Mouse (Mus musculus) spleen, postnatal 14 days (tissue): ENCODE measurements around the gene Cebpa.

ENCODE experiments used
- DNase-seq, 2 experiments: peaks; one replicate each; pipeline ENCODE4 v3.0.0; 2021 to 2022; ENCODE audit warnings: low spot score in 2 of 2

Cebpa gene

GRCm38 (mm10) chr7:35118841-35119413 lies at the start of gene Cebpa:
TSS of gene Cebpa (plus strand) at chr7:35119293.
- DNase-seq, result peak; percentile 59 to 69

GRCm38 (mm10) chr7:35076645-35077044 lies 42.4 kb upstream of the Cebpa start:
- no peak for DNase-seq

GRCm38 (mm10) chr7:35080843-35081338 lies 38.2 kb upstream of the Cebpa start:
- DNase-seq, result no peak

- no peak for DNase-seq
Measured at GRCm38 (mm10) chr7:35081406-35082104, 37.5 kb upstream of the Cebpa start.

- no peak for DNase-seq
Measured at GRCm38 (mm10) chr7:35084565-35085360, 34.3 kb upstream of the Cebpa start.

- DNase-seq, result no peak
Measured at GRCm38 (mm10) chr7:35086271-35086861, 32.7 kb upstream of the Cebpa start.

- DNase-seq, result no peak
Measured at GRCm38 (mm10) chr7:35090550-35090949, 28.5 kb upstream of the Cebpa start.

GRCm38 (mm10) chr7:35094975-35095678 lies 24.0 kb upstream of the Cebpa start:
- no peak for DNase-seq

GRCm38 (mm10) chr7:35098777-35099176 lies 20.3 kb upstream of the Cebpa start:
- no peak for DNase-seq

GRCm38 (mm10) chr7:35099528-35099927 lies 19.6 kb upstream of the Cebpa start:
- no peak for DNase-seq

GRCm38 (mm10) chr7:35106614-35107013 lies 12.5 kb upstream of the Cebpa start:
- DNase-seq, result no peak

- no peak for DNase-seq
Measured at GRCm38 (mm10) chr7:35107630-35108029, 11.5 kb upstream of the Cebpa start.

GRCm38 (mm10) chr7:35108046-35108445 lies 11.0 kb upstream of the Cebpa start:
- DNase-seq, result no peak

- no peak for DNase-seq
Measured at GRCm38 (mm10) chr7:35108663-35109062, 10.4 kb upstream of the Cebpa start.

GRCm38 (mm10) chr7:35113136-35113535 lies 6.0 kb upstream of the Cebpa start:
- DNase-seq, result no peak

GRCm38 (mm10) chr7:35113721-35114120 lies 5.4 kb upstream of the Cebpa start:
- no peak for DNase-seq

GRCm38 (mm10) chr7:35116524-35116923 lies 2.6 kb upstream of the Cebpa start:
- no peak for DNase-seq

GRCm38 (mm10) chr7:35117052-35117451 lies 2.0 kb upstream of the Cebpa start:
- DNase-seq, result no peak

GRCm38 (mm10) chr7:35117761-35118098 lies 1.4 kb upstream of the Cebpa start:
- no peak for DNase-seq

- no peak for DNase-seq
Measured at GRCm38 (mm10) chr7:35118099-35118781, 853 bp upstream of the Cebpa start.

- no peak for DNase-seq
Measured at GRCm38 (mm10) chr7:35119506-35120145, 533 bp downstream of the Cebpa start.
